Mouse (Mus musculus) erythroblast, embryonic 14.5 days (primary cell): ENCODE measurements around the gene Cpm. TPM values are rescaled to one million over a fixed set of nuclear protein-coding genes. Genes with fewer than 3 reads are reported as not detected.

Experiments
- H3K27me3 ChIP-seq: 2 replicates; pipeline ENCODE4 v1.6.1; 2012; ENCODE audit warnings: inconsistent platforms; ENCODE audit not compliant: control insufficient read depth
- H3K36me3 ChIP-seq: 2 replicates; pipeline ENCODE4 v1.6.1; 2012; ENCODE audit warnings: mild to moderate bottlenecking, inconsistent platforms; ENCODE audit not compliant: control insufficient read depth
- H3K4me1 ChIP-seq: 2 replicates; pipeline ENCODE4 v1.6.1; 2012; ENCODE audit warnings: inconsistent platforms; ENCODE audit not compliant: control insufficient read depth
- H3K4me3 ChIP-seq: replicated peaks from 2 replicates; pipeline ENCODE3; 2012; ENCODE audit warnings: moderate library complexity, mild to moderate bottlenecking, inconsistent platforms
- H3K9me3 ChIP-seq: 2 replicates; pipeline ENCODE4 v1.6.1; 2012; ENCODE audit warnings: low read length, inconsistent platforms, mixed read lengths; ENCODE audit not compliant: control insufficient read depth
- GATA1 ChIP-seq: IDR thresholded peaks from 2 replicates; pipeline ENCODE4 v1.6.1; 2012; ENCODE audit warnings: low read length, inconsistent platforms, mixed read lengths
- TAL1 ChIP-seq: IDR thresholded peaks from 3 replicates; pipeline ENCODE4 v1.6.1; 2012; ENCODE audit warnings: low read length, inconsistent platforms, mixed read lengths
- polyA plus RNA-seq: library from polyadenylated mRNA; stranded (reverse); fragments of >175 nt; gene quantifications from 2 replicates; pipeline ENCODE4 v1.2.3, GENCODE M21; 2012

Gene Cpm
- polyA plus RNA-seq, 1 experiment: not detected

GRCm38 (mm10) chr10:117718161-117719119 is 89.1 kb downstream of the Cpm start:
- no peak overlapping the region for H3K4me3 ChIP-seq
- no peaks in the 10 kb centered on the region for H3K27me3 ChIP-seq
- TF ChIP-seq TAL1: no peak
- no peak for TF ChIP-seq GATA1
- no peaks in the 10 kb centered on the region for H3K4me1 ChIP-seq
- H3K9me3 ChIP-seq: no peaks in the 10 kb centered on the region
- no peaks in the 10 kb centered on the region for H3K36me3 ChIP-seq

- TF ChIP-seq TAL1: no peak
- TF ChIP-seq GATA1: no peak
- no peak overlapping the region for H3K4me3 ChIP-seq
- H3K9me3 ChIP-seq: no peaks in the 10 kb centered on the region
- H3K4me1 ChIP-seq: no peaks in the 10 kb centered on the region
- no peaks in the 10 kb centered on the region for H3K27me3 ChIP-seq
- H3K36me3 ChIP-seq: no peaks in the 10 kb centered on the region
Observed at GRCm38 (mm10) chr10:117724136-117724718, 94.9 kb downstream of the Cpm start.

GRCm38 (mm10) chr10:117724804-117725361 is 95.6 kb downstream of the Cpm start:
- H3K36me3 ChIP-seq: no peaks in the 10 kb centered on the region
- TF ChIP-seq GATA1 (no peak), TAL1 (no peak)
- no peaks in the 10 kb centered on the region for H3K4me1 ChIP-seq
- H3K9me3 ChIP-seq: no peaks in the 10 kb centered on the region
- H3K4me3 ChIP-seq: no peak overlapping the region
- H3K27me3 ChIP-seq: no peaks in the 10 kb centered on the region

GRCm38 (mm10) chr10:117725671-117726070 is 96.4 kb downstream of the Cpm start:
- H3K36me3 ChIP-seq: no peaks in the 10 kb centered on the region
- H3K4me1 ChIP-seq: peaks cover 2% of the 10 kb centered on the region
- H3K27me3 ChIP-seq: no peaks in the 10 kb centered on the region
- H3K4me3 ChIP-seq: no peak overlapping the region
- no peaks in the 10 kb centered on the region for H3K9me3 ChIP-seq
- TF ChIP-seq TAL1: no peak
- no peak for TF ChIP-seq GATA1

GRCm38 (mm10) chr10:117726350-117726749 is 97.0 kb downstream of the Cpm start:
- H3K4me3 ChIP-seq: no peak overlapping the region
- H3K9me3 ChIP-seq: no peaks in the 10 kb centered on the region
- H3K27me3 ChIP-seq: no peaks in the 10 kb centered on the region
- TF ChIP-seq TAL1: no peak
- TF ChIP-seq GATA1: no peak
- peaks cover 8% of the 10 kb centered on the region for H3K4me1 ChIP-seq
- H3K36me3 ChIP-seq: no peaks in the 10 kb centered on the region

- Histone ChIP-seq H3K36me3 (no peaks in the 10 kb centered on the region), H3K27me3 (no peaks in the 10 kb centered on the region), H3K4me1 (peaks cover 14% of the 10 kb centered on the region), H3K9me3 (no peaks in the 10 kb centered on the region), H3K4me3 (no peak overlapping the region)
- TF ChIP-seq TAL1: no peak
- no peak for TF ChIP-seq GATA1
Observed at GRCm38 (mm10) chr10:117726888-117727385, 97.6 kb downstream of the Cpm start.

GRCm38 (mm10) chr10:117727518-117728110 is 98.3 kb downstream of the Cpm start:
- Histone ChIP-seq H3K36me3 (no peaks in the 10 kb centered on the region), H3K27me3 (no peaks in the 10 kb centered on the region), H3K4me3 (no peak overlapping the region), H3K4me1 (peaks cover 20% of the 10 kb centered on the region), H3K9me3 (no peaks in the 10 kb centered on the region)
- no peak for TF ChIP-seq TAL1
- TF ChIP-seq GATA1: no peak

GRCm38 (mm10) chr10:117728574-117728973 is 99.3 kb downstream of the Cpm start:
- Histone ChIP-seq H3K9me3 (no peaks in the 10 kb centered on the region), H3K36me3 (no peaks in the 10 kb centered on the region), H3K4me1 (peaks cover 29% of the 10 kb centered on the region), H3K27me3 (no peaks in the 10 kb centered on the region), H3K4me3 (no peak overlapping the region)
- TF ChIP-seq TAL1 (no peak), GATA1 (no peak)
